ENCODE assay signal across 8 mouse cellular contexts in the genomic region with DNA sequence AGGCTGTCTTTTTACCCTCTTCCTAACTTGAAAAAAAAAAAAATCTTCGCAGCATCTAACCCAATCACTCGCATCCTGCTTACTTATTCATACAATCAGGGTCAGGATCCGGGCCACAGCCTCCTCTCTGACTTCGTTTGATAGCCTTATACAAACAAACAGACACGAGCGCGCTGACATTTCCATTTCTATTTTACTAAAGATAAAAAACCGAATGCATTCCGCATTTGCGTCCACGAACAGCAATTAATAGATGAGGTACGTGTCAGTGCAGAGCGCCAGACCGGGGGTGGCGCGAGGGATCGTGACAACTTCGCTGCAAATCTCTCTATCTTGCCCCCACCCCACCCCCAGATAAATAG. TPM values are rescaled to one million over a fixed set of nuclear protein-coding genes. Genes with fewer than 3 reads are reported as not detected.
DNase-seq lines count a peak whose midpoint lies in the region; ATAC-seq lines count a peak whose summit lies in the region.

A gene (minus strand): TSS at position 248 of the 362 bp plus-strand sequence.

- peak within 1 kb of the TSS; percentile 52 for H3K4me3 ChIP-seq in midbrain, embryonic 11.5 days (ENCODE audit: low read depth, low read length)

- peak within 1 kb of the TSS; percentile 87 for H3K4me2 ChIP-seq in midbrain, embryonic 11.5 days

- peak; percentile 49 for ATAC-seq in midbrain, embryonic 11.5 days (ENCODE audit: low FRiP score)

- WGBS in midbrain, embryonic 11.5 days: under 1% methylated on average over 18 of the region's 18 CpGs

- peak within 1 kb of the TSS; percentile 58 for H3K9ac ChIP-seq in midbrain, embryonic 11.5 days (ENCODE audit: low read length)

- no peak within 1 kb of the TSS for H3K27ac ChIP-seq in midbrain, embryonic 11.5 days (ENCODE audit: low read depth, low read length)

- intact Hi-C loops in heart, postnatal 10 days (cut with DNase I): loop anchor here (5.0 to 10.0 kb wide), 2 partner anchors 181 to 341 kb away; no protein-coding TSS in a partner anchor

- no peaks in the 10 kb centered on the region; the same call in none of the 2 replicates for H3K4me1 ChIP-seq in midbrain, embryonic 11.5 days (ENCODE audit: control insufficient read depth, insufficient read depth, low read length)

- no peaks in the 10 kb centered on the region for H3K36me3 ChIP-seq in midbrain, embryonic 11.5 days (ENCODE audit: control insufficient read depth, insufficient read depth, low read length)

- no peaks in the 10 kb centered on the region for H3K9me3 ChIP-seq in midbrain, embryonic 11.5 days (ENCODE audit: control insufficient read depth, low read length)

- peak; percentile 8 to 9 for DNase-seq in layer of hippocampus, postnatal 14 days (ENCODE audit: low spot score in 2 of 2)
- no peak for DNase-seq in layer of hippocampus, adult 11-12 months (ENCODE audit: low spot score)
- DNase-seq in cerebellum, postnatal 14 days: peak; percentile 44 to 61
- DNase-seq in heart, postnatal 10 days: peak; percentile 5 to 15
- peak; percentile 7 to 9 for DNase-seq in layer of hippocampus, postnatal 36 days
- DNase-seq in midbrain, embryonic 11.5 days (ENCODE audit: low spot score, missing footprints): no peak
- DNase-seq in retina, postnatal 1 day: no peak
- DNase-seq in MN1 (ENCODE audit: low spot score): no peak

- peaks cover 8% of the 10 kb centered on the region; the same call in 1 of the 2 replicates for H3K27me3 ChIP-seq in midbrain, embryonic 11.5 days (ENCODE audit: control insufficient read depth, insufficient read depth, low read length)

RNA-seq across cellular contexts. Expression of the gene that starts here (rescaled TPM):
- 1 to 10 TPM; 6.3 to 7.6 TPM for total RNA-seq in layer of hippocampus, postnatal 14 days (2021)
- 1 to 10 TPM; 1.6 to 2.0 TPM for total RNA-seq in heart, postnatal 10 days (2021)
- 1 to 10 TPM; 3.8 to 4.2 TPM for total RNA-seq in layer of hippocampus, postnatal 36 days (2021)
- 0.89 and 0.99 TPM in 2 replicates for polyA plus RNA-seq in midbrain, embryonic 11.5 days (2014; fragmentation: Nextera tagmentation; extraction: Ambion mirVana)

Comparison
In these comparisons a context has a peak if more than half of its experiments do, and no peak if none do; other contexts are left out.
1. DNase-seq: peak in layer of hippocampus, postnatal 14 days (2 of 2), cerebellum, postnatal 14 days (2 of 2), heart, postnatal 10 days (2 of 2) and layer of hippocampus, postnatal 36 days (2 of 2); none in layer of hippocampus, adult 11-12 months (single experiment), midbrain, embryonic 11.5 days (single experiment), retina, postnatal 1 day (single experiment) and MN1 (single experiment).
2. Peak in ATAC-seq, H3K4me3 ChIP-seq, H3K9ac ChIP-seq and H3K4me2 ChIP-seq in midbrain, embryonic 11.5 days; RNA of the gene not detected or under 1 TPM.